Mouse (Mus musculus): ENCODE data around the gene Nop9. TPM values are rescaled to one million over a fixed set of nuclear protein-coding genes. Genes with fewer than 3 reads are reported as not detected.

Gene Nop9
- polyA plus RNA-seq, 1 experiment from 2014 or later, result 31.9 TPM

DNA sequence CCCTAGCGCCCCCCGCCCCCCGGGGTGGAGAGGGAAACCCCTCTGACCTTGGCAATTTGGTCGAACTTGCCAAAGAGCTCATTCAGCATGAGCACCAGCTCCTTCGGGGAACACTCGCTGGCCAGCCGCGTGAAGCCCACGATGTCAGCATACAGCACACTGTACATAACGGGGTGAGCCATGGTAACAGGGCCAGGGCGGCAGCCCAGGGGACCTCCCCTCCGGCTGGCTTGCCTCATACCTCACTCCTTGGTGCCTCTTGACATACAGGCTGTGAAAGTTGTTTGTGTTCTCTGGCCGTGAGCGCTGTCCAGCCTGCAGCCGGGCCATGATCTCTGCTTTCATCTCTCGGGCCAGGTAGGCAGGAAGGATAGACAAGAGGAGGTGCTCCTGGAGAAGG, 34.2 kb downstream of the Nop9 start:
- H3K9me3 ChIP-seq, result no peaks in the 10 kb centered on the region
- 62% methylated on average over 16 of the region's 16 CpGs for WGBS

DNA sequence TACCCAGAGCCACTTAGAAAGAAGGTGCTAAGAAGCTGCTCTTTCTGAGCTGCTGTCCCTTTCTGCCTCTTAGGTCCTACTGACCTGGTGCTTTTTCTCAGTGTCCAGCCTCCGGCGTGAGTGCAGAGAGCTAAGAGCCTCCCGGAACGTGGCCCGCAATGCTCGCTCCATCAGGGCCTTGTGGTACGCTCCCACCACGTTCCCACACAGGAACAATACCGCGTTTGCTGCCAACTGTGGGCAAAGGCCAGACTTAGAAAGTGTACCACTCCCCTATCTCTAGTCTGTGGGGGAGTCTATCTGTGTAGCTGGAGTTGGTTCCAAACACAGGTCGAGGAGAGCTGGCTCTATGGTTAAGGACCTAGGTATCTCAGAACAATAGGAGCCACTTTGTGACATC, 35.2 kb downstream of the Nop9 start:
- ATAC-seq (ENCODE audit: insufficient number of reproducible peaks, low FRiP score, low TSS enrichment, low read depth), result no peak
- no peak overlapping the region for H3K4me2 ChIP-seq
- H3K4me3 ChIP-seq, result no peak overlapping the region
- H3K9me3 ChIP-seq, result no peaks in the 10 kb centered on the region
- no peak overlapping the region for H3K27ac ChIP-seq
- H3K36me3 ChIP-seq, result peaks cover 21% of the 10 kb centered on the region; the same call in 1 of the 2 replicates
- H3K4me1 ChIP-seq, result peaks cover 33% of the 10 kb centered on the region
- 74% methylated on average over 11 of the region's 11 CpGs for WGBS
- no peak overlapping the region for H3K9ac ChIP-seq
- peaks cover 15% of the 10 kb centered on the region for H3K27me3 ChIP-seq

More for the DNA sequence above, 34.2 kb downstream of the Nop9 start:
- Histone ChIP-seq H3K27me3 (peaks cover 8% of the 10 kb centered on the region), H3K36me3 (peaks cover 21% of the 10 kb centered on the region; the same call in 1 of the 2 replicates), H3K27ac (no peak overlapping the region), H3K4me3 (no peak overlapping the region), H3K4me2 (no peak overlapping the region), H3K9ac (no peak overlapping the region), H3K4me1 (peaks cover 33% of the 10 kb centered on the region)
- no peak for ATAC-seq (ENCODE audit: insufficient number of reproducible peaks, low FRiP score, low TSS enrichment, low read depth)

DNA sequence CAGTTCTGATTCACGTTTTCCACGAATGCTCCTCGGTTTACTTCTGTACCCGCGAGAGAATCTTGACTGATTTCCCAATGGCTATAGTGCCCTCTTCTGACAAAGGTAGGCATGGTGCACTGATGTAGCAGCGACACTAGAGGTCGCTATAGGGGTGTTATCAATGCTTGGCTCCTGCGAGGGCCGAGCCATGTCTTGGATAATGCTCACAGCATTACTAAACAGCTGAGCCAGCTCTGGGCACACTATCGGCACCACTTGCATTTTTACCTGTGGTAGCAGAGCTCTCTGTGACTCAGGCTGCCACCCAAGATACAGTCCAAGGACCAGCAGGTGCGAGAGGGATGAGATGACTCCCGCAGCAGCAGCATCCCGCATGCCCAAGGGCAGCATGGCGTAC, 35.8 kb downstream of the Nop9 start:
- peaks cover 24% of the 10 kb centered on the region; the same call in 1 of the 2 replicates for H3K36me3 ChIP-seq
- ATAC-seq (ENCODE audit: insufficient number of reproducible peaks, low FRiP score, low TSS enrichment, low read depth), result peak; percentile 54
- H3K9me3 ChIP-seq, result no peaks in the 10 kb centered on the region
- H3K27me3 ChIP-seq, result peaks cover 15% of the 10 kb centered on the region
- H3K4me3 ChIP-seq, result no peak overlapping the region; the same call in none of the 2 replicates
- no peak overlapping the region for H3K9ac ChIP-seq
- 14% methylated on average over 14 of the region's 14 CpGs for WGBS
- peaks cover 33% of the 10 kb centered on the region for H3K4me1 ChIP-seq
- H3K4me2 ChIP-seq, result peak overlapping the region; percentile 78
- H3K27ac ChIP-seq, result no peak overlapping the region

DNA sequence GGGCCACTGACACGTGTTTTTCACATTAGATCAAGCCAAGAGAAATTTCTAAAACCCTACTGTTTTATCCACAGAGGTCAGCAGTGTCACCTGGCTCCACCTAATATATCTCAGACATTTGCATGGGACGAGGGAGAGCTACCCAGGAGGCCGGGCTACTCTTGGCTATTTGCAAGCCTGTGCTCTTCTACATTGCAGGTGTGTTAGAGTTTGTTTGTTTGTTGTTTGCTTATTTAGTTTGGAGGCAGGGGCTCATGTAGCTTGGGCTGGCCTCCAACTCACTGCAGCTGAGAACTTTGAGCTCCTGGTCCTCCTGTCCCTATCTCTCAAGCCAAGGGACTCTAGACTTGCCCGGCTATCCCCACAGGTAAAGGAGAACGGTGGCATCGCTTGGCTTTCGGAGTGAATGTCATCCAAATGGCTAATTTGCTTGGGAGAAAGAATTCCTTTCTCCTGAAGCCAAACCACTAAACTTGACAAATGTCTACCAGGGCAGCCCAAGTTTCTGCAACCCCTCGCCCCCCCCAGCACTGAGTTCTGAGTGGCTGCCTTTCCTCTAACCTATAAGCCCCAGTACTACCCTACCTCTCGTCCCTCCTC, 37.0 kb downstream of the Nop9 start:
- H3K4me2 ChIP-seq, result peak overlapping the region; percentile 78
- ATAC-seq (ENCODE audit: insufficient number of reproducible peaks, low FRiP score, low TSS enrichment, low read depth), result no peak
- peaks cover 26% of the 10 kb centered on the region for H3K27me3 ChIP-seq

DNA sequence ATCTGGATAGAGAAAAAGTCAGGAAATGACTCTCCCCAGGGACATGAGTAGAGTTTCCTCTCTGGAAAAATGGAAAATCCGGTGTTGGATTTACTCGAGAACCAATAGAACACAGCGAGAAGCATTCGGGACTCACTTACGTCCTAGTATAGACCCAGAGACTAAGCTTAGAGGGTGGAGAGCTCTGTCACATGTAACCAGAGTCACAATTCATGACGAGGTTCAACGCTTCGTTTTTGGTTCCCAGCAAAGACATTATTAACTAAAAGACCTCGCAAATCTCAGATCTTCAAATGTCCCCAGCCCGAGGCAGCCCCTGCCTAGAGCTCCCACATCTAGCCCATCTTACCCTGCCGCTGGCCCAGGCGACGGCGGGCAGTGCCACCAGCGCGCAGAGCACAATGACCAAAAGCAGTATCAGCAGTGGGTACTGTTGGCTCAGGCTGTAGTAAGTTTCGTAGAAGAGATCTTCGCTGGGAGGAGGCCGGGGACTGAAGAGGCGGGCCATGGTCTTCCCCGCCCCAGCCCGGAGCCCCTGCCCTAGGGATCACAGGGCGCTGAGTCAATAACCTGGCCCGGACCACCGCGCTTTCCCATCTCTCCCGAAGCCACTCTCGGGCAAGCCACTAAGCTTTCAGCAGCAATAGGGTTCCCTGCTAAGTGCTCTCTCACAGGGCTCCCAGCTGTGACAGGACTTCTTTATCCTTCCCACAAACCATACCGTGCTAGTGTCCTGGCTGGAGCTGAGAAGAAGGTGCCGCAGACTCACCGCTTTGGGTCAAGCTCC, 37.9 kb downstream of the Nop9 start:
- Histone ChIP-seq H3K36me3 (peaks cover 14% of the 10 kb centered on the region; the same call in 1 of the 2 replicates), H3K27me3 (peaks cover 35% of the 10 kb centered on the region), H3K9ac (peak overlapping the region; percentile 55), H3K9me3 (no peaks in the 10 kb centered on the region), H3K4me1 (peaks cover 40% of the 10 kb centered on the region), H3K27ac (peak overlapping the region; percentile 88), H3K4me2 (peak overlapping the region; percentile 78), H3K4me3 (peak overlapping the region; percentile 51)
- peak; percentile 45; the same call in 1 of the 2 replicates for ATAC-seq (ENCODE audit: insufficient number of reproducible peaks, low FRiP score, low TSS enrichment, low read depth)
- 3% methylated on average over 31 of the region's 31 CpGs for WGBS

More for the DNA sequence above, 37.0 kb downstream of the Nop9 start:
- 45% methylated on average over 9 of the region's 9 CpGs for WGBS
- no peaks in the 10 kb centered on the region for H3K9me3 ChIP-seq
- H3K4me1 ChIP-seq, result peaks cover 33% of the 10 kb centered on the region
- peak overlapping the region; percentile 51 for H3K4me3 ChIP-seq
- peaks cover 23% of the 10 kb centered on the region; the same call in 1 of the 2 replicates for H3K36me3 ChIP-seq
- peak overlapping the region; percentile 88 for H3K27ac ChIP-seq
- H3K9ac ChIP-seq, result 0 out of 2 replicates have a peak overlapping the region, but pooled peaks have one; percentile 55

DNA sequence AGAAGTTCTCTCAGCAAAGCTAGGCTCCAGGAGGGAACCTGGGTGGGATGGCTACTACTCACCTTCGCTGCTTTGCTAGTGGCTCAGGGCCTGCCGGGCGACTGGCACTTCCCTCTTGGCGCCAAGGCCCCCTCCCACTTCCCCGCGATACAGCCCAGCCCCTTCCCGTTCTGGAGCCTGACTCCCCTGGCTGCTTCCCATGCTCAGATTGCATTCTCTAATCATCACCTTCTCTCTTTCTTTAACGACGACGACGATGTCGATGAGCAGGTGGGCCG, 38.4 kb downstream of the Nop9 start, which contains the start of gene Adcy4:
Gene Adcy4 (minus strand): TSS at position 138 of the 278 bp plus-strand sequence.
- ATAC-seq (ENCODE audit: insufficient number of reproducible peaks, low FRiP score, low TSS enrichment, low read depth), result no peak
- H3K4me1 ChIP-seq, result peaks cover 41% of the 10 kb centered on the region
- WGBS, result 4% methylated on average over 13 of the region's 13 CpGs
- H3K9me3 ChIP-seq, result no peaks in the 10 kb centered on the region
- peak within 1 kb of the TSS; percentile 55 for H3K9ac ChIP-seq
- H3K36me3 ChIP-seq, result peaks cover 11% of the 10 kb centered on the region; the same call in 1 of the 2 replicates
- H3K27me3 ChIP-seq, result peaks cover 37% of the 10 kb centered on the region
- peak within 1 kb of the TSS; percentile 78 for H3K4me2 ChIP-seq
- H3K27ac ChIP-seq, result peak within 1 kb of the TSS; percentile 88
- peak within 1 kb of the TSS; percentile 51 for H3K4me3 ChIP-seq

DNA sequence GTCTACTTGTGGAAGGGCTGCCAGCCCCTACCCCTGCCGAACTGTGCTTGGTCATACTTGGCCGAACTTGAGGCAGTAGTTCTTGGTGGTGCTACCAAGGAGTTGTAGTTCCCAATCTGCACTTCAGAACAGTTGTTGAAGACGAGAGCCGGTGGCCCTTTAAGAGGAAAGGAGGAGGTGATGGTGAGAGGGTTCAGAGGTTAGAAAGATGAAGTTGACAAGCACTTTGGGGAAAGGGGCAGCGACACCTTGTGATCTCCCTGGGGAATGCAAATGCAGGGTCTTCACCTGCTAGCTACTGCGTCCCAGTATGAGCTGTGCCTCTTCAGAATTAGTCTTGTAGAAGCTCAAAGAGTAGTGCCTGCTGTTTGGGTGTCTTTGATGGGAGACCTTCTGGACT, 39.7 kb downstream of the Nop9 start:
- Histone ChIP-seq H3K27me3 (peaks cover 41% of the 10 kb centered on the region), H3K4me1 (peaks cover 41% of the 10 kb centered on the region), H3K9ac (no peak overlapping the region), H3K9me3 (no peaks in the 10 kb centered on the region), H3K4me2 (no peak overlapping the region), H3K27ac (no peak overlapping the region), H3K36me3 (peaks cover 8% of the 10 kb centered on the region; the same call in 1 of the 2 replicates), H3K4me3 (no peak overlapping the region)
- 34% methylated on average over 6 of the region's 6 CpGs for WGBS
- no peak for ATAC-seq (ENCODE audit: insufficient number of reproducible peaks, low FRiP score, low TSS enrichment, low read depth)

DNA sequence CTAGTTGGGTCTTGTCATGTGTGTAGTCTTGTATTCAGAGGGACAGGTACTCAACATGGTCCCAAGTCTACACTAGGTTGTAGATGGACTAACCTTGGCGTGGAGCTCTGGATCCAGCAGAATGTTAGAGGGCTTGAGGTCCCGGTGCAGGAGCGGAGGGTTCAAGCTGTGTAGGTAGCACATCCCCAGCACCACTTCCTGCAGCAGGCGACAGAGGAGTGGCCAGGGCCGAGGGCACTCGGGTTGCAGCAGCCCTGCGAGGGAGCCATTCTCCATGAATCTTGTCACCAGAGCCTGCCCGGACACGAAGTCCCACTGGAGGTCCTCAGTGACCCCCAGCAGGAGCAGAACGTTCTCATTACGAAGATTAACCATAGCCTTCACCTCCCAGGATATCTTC, 42.2 kb downstream of the Nop9 start:
- ATAC-seq (ENCODE audit: insufficient number of reproducible peaks, low FRiP score, low TSS enrichment, low read depth), result no peak
- Histone ChIP-seq H3K9ac (0 out of 2 replicates have a peak overlapping the region, but pooled peaks have one; percentile 51), H3K9me3 (no peaks in the 10 kb centered on the region), H3K27me3 (peaks cover 36% of the 10 kb centered on the region), H3K4me1 (peaks cover 21% of the 10 kb centered on the region; the same call in 1 of the 2 replicates), H3K4me2 (peak overlapping the region; percentile 80), H3K4me3 (peak overlapping the region; percentile 47), H3K27ac (no peak overlapping the region), H3K36me3 (0 out of 2 replicates have a peak, but pooled peaks cover 3% of the 10 kb centered on the region)
- 32% methylated on average over 11 of the region's 11 CpGs for WGBS

DNA sequence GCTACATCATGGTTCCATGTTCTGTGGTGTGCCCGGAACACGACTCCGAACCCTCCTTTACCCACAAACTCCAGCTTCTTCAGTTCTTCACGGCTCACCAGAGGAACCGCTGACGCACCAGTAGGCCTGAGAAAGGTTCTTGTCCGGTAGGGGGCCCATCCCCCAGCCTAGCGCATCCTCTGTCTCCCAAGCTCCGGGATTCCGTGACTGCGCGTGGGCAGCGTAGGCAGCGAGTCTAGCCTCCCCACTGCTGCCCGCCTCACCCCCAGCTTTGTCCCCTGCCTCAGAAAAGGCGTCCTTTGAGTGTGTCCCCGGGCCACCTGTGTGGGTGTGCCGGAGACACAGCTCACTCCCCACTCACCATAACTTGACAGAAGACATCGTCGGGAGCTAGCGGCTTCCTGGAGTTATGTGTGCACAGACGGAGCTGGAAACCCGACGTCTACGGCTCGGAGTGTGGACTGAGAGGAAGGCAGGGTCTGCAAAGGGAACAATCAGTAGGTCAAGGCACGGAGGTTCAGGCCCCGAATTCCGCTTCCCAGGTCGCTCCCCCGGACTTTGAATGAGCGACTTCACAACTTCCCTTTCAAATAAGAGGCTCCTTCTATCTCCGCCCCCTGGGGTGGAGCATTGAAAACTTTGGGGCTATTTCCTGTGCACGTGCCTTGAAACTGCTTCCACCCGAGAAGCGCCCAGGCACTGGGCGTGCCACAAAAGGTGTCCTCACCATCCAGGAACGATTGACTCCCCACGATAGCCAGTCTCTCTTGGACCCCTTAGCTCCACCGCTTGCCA, 43.0 kb downstream of the Nop9 start, which contains the start of gene Ripk3:
Gene Ripk3 (minus strand): TSS at position 610 of the 795 bp plus-strand sequence.
- Histone ChIP-seq H3K9me3 (no peaks in the 10 kb centered on the region), H3K4me3 (peak within 1 kb of the TSS; percentile 47), H3K4me2 (peak within 1 kb of the TSS; percentile 80), H3K27ac (no peak within 1 kb of the TSS), H3K36me3 (0 out of 2 replicates have a peak, but pooled peaks cover 3% of the 10 kb centered on the region), H3K4me1 (peaks cover 16% of the 10 kb centered on the region; the same call in 1 of the 2 replicates), H3K9ac (peak within 1 kb of the TSS; percentile 51), H3K27me3 (peaks cover 36% of the 10 kb centered on the region)
- ATAC-seq (ENCODE audit: insufficient number of reproducible peaks, low FRiP score, low TSS enrichment, low read depth), result no peak
- 5% methylated on average over 40 of the region's 40 CpGs for WGBS

DNA sequence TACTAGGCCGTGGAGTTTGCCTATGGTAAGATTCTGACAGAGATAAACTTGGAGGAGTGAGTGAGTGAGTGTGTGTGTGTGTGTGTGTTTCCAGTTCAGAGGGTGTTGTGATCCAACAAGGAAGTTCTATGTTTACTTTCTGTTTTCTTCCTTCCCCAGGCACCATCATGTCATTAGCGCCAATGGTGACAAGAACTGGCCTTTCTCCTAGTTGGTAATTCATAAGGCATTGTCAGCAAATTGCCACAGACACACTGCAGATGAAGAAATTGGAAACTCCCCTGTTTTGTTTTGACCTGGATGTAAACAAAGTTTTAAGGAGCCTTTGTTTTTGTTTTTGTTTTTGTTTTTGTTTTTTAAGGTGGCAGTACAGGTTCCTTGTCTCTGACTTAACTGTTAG, 48.0 kb downstream of the Nop9 start:
- Histone ChIP-seq H3K4me2 (no peak overlapping the region), H3K9ac (no peak overlapping the region), H3K27ac (no peak overlapping the region), H3K4me3 (no peak overlapping the region), H3K4me1 (peaks cover under 1% of the 10 kb centered on the region; the same call in 1 of the 2 replicates), H3K9me3 (no peaks in the 10 kb centered on the region), H3K27me3 (peaks cover 5% of the 10 kb centered on the region; the same call in 1 of the 2 replicates), H3K36me3 (no peaks in the 10 kb centered on the region)
- WGBS, result 53% methylated on average over 2 of the region's 2 CpGs
- no peak for ATAC-seq (ENCODE audit: insufficient number of reproducible peaks, low FRiP score, low TSS enrichment, low read depth)

DNA sequence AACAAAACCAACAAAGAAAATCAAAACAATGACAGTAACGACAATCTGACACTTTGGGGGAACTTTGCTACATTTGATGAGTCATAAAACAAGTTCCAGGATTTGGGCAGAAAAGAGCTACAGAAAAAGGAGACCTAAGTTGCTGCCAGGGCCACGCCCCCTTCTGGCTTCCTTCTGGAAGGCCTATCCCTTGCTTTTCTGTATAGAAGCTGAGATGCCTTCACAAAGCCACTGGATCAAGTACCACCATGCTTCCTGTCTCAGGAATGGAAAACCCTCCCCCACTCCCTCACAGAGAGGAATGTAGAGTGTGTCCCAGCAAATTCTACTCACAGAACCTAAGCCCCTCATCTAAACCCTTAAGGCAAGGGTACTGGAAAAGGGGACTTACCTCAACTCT, 48.5 kb downstream of the Nop9 start:
- H3K9me3 ChIP-seq, result no peaks in the 10 kb centered on the region
- H3K27ac ChIP-seq, result no peak overlapping the region
- no peak for ATAC-seq (ENCODE audit: insufficient number of reproducible peaks, low FRiP score, low TSS enrichment, low read depth)
- H3K4me1 ChIP-seq, result no peaks in the 10 kb centered on the region
- no peak overlapping the region for H3K4me3 ChIP-seq
- WGBS, result 53% methylated on average over 2 of the region's 2 CpGs
- H3K9ac ChIP-seq, result no peak overlapping the region
- H3K27me3 ChIP-seq, result 0 out of 2 replicates have a peak, but pooled peaks cover 5% of the 10 kb centered on the region
- H3K36me3 ChIP-seq, result no peaks in the 10 kb centered on the region
- H3K4me2 ChIP-seq, result no peak overlapping the region
